Mouse (Mus musculus) R1 (cell line): Measurements from ENCODE around the gene Cngb1.

ENCODE experiments used
- DNase-seq: peaks from one replicate; pipeline ENCODE4 v3.0.0-alpha.2; 2018; ENCODE audit warnings: low read depth, low spot score

Cngb1 gene

DNA sequence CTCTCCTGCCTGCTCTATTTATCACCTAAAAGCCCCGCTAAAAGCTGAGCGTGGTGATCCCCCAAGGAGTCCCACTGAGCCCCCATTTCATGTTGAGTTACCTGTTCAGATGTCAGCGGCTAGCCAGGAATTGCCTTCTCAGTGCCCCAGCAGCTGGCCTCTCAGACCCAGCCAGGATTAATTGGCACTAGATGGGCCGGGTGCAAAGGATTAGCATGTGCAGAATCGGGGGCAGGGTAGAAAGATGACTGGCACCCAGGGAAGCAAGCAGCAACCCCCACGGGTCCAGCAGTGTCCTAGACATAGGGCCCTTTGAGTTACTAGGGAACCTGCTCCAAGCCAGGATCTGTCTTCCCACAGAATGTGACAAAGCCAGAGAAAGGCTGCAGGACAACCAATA is at the start of gene Cngb1:
Gene Cngb1 (minus strand): TSS at position 155 of the 400 bp plus-strand sequence.
- no peak for DNase-seq

DNA sequence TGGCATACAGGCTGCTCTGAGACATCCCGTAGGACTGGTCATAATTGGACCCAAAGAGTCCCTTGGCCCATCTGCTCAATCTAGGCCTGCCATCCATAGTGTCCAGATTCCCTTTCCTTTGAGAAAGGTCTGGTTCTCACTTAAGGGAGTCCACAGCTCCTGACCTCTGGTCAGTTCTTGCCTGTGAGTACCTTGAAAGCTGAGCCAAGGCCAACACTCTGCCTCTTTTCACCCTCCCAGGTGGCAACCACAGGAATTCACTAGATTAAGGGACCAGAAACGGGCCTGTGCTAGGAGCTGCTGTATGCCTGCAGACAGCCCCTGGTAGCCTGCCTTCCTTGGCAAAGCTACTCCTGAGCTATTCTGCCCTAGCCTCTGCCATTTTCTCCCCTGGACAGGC is 48.2 kb upstream of the Cngb1 start:
- no peak for DNase-seq

DNA sequence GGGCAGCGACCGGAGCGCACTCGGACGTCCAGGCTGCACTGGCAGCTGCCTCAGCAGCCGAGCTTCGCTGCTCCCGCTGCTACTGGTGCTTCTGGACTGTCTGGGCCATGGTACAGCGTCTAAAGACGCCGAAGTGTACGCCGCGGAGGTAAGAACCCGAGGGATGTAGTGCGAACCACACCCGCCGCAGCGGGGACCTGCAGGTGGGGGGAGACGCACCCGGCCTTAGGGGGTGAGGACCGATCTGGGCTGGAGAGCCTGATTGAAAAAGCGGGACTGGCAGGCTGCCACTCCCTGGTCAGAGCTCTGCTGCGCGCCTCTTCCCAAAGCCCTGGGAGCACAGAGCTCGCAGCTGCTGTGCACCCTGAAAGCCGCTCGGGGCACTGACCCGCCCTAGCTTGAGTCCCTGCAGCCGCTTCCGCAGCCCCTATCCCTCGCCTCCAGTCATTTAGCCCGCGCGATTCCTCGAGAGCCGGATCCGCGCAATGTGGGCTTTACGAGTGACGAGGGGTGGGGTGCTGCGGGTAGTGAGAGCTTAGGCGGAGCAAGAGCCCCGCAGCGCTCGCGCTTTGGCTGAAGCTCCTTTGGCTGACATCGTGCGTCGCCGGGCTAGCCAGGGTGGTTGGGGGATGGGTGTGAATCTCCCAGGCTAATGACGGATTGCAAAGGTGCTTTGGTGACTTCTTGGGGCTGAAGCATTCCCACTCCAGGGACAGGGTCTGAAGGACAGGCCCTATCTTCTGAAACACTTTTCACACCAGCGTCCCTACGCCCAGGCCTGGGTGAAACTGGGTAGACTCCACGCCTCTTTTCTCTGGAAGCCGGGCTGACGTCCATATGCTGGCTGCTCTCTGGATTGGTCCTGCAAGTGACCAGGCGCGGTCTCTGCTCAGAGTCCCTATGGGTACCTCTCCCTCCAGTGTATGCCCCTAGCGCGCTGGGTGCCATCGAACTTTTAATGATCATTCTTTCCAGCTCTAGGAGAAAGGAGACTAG is 46.8 kb upstream of the Cngb1 start:
- peak; percentile 77 for DNase-seq

DNA sequence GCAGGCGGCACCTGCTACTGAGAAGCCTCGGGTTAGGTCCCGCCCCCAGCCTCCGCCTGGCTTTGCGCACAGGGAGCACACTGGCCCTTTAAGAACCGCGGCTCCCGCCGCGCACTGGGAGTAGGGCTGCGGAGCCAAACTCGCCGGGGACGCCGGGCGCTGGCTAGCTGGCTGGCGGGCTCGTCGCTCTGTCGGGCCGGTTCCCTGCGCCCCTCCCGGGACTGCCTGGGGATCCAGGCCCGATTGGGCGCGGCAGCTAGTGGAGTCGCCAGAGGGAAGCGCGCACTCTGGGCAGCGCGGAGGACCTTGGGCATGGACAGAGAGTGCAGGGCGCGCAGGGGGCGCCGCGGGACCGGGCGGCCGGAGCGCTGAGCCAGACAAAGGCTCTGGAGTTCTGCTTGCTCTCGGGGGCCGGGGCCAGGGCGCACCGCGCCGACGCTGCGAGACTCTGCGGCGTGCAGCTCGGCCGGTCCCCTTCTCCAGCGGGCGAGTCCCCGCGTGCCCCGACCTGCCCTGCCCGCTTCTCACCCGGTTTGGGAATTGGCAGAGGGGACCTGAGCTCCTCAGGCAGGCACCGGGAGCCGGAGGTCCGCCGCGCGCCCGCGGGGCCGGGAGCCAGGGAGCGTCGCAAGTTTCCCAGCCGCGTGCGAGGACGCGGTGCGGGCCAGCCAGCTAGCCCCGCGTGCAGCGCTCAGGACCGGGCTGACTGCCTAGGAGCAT is 45.9 kb upstream of the Cngb1 start, which contains the start of gene Mmp15:
Gene Mmp15 (plus strand): TSS at position 118 of the 720 bp plus-strand sequence.
- peak; percentile 91 for DNase-seq

DNA sequence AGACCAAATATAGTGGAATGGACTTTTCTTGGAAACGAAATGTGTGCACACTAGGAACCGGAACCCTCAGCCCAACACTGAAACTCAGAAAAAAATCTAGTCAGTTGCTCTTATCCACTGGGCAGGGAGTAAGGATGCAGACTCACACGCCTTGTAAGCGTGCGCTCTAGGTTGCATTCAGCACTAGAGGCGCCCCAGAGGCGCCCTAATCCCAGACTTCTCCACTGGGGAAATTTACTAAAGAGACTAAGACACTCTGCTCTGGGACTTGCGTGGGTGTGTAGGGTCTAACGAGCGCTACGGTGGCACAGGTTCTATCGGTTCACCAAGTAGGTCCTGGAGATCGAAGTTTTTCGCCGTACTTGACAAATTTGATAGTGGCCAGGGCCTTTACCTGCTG is 45.1 kb upstream of the Cngb1 start:
- peak; percentile 77 for DNase-seq

DNA sequence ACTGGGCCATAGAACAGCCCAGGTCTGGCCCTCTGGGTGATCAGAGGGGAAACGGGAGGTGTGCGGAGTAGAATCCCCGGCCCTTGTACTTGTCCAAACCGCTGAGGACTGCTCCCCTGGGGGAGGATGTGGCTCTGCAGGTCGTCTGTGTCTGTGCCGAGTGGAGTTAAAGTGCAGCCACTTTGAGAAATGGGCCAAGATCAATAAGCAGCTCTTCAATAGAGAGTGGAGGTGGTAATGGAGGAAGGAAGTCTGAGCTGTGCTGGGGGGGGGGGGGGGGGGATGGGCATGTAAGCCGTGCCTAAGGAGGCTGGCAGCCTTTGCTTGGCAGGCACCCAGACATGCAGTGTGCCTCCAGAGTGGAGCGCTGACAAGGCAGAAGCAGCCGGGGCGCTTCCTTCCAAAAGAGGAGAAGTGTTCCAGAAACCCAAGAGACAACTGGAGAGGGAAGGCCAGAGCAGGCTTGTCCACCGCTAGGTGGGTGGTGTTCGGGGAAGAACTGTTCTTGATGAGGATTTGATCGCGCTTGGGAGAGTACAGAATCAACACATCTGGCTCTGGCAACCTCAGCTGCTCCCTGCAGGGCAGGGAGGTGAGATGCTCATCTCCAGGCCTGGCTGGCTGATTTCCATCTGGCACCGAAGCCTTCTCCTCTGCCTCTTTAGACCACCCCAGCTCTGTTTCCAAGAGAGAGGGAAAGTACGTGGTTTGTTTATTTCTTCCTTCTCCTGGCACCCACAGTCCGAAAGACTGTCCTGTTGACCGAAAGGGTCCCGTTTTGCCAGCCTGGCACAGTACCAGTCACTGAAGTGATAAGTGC is 42.6 kb upstream of the Cngb1 start:
- DNase-seq: no peak

DNA sequence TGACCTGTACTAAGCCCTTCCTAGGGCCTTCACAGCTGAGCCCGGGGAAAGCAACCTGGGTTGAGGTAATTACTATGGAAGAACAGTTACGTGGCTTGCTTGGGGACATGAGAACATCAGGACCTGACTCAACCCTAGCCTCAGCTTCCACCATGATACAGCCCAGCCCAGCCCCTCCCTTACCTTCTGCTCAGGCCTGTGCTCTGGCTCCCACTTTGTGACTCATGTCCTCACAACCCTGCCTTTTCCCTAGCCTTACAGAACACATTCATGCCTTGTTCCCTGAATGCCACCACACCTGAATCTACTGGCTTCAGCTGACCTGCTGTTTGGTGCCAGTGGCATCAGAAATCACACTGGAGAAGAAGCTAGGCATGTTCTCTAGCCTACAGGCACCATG is 42.0 kb upstream of the Cngb1 start:
- no peak for DNase-seq

DNA sequence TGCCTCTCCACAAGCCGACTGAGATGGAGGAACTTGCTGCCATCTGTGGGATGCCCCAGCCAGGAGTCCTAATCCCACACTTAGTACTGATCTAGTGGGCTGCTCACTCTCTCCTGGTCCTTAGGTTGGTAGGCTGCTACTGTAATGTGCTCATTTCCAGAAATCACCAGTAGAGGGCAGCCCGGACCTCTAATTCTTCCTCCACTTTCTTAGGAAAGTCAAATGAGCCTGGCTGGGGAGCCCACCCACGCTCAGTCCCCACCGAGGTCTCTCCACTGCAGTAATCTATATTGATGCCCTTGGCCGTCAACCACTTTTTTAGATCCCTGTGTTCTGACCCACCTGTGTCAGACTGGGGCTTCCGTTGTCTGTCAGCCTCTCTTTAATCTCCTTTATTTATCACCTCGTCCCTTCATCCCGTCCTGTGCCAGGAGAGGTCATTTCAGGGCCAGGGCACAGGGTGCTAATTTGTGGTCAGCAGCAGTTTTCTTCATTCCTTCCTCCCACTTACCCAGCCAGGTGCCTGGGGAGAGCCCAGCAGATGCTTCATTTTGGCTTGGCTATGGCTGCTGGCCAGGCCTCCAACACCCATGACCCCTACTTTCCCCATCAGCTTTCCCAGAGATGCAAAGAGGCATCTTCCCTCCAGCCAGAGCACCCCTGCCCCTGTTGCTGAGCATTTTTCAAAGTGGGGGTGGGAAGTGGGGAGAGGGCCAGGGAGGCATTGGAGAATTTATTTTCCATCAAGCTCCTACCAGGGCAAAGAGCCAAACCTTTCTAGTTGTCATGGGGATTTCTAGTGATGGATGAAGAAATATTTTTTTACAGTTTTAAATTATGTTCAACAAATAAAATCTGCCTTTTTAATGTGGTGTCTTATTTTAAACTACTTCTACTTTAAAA is 40.5 kb upstream of the Cngb1 start:
- DNase-seq: peak; percentile 68

DNA sequence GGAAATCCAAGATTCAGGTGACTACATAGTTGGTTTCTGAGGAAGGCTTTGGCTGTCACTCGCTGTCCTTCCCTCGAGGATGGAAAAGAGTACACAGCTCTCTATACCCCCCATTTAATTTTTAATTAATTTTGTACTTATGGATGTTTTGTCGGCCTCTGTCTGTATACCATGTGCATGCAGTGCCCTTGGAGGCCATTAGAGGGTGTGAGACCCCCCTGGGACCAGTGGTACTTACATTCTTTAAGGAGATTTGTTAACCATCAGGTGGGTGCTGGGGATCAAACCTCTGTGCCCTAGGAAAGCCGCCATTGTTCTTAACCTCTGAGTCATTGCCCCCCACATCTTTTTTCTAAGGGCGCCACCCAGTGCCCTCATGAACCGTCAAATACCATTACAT is 38.3 kb upstream of the Cngb1 start:
- no peak for DNase-seq

DNA sequence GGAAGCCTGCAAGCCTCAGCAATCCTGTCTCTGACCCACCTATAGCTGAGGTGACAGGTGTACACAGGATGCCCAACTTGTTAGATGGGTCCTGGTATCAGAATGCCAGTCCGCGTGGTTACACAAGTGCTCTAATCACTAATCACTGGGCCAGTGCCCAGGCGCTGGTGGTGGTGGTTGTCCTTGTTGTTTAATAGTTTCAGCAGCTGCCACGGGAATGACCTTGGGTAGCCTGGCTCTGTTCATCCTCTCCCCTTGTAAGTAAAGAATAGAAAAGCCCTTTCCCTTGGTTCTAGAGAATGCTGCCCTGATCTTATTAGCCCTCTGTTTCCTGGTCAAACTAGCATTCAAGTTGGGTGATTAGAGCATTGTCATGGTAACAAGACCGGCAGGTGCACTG is 35.3 kb upstream of the Cngb1 start:
- DNase-seq: no peak

DNA sequence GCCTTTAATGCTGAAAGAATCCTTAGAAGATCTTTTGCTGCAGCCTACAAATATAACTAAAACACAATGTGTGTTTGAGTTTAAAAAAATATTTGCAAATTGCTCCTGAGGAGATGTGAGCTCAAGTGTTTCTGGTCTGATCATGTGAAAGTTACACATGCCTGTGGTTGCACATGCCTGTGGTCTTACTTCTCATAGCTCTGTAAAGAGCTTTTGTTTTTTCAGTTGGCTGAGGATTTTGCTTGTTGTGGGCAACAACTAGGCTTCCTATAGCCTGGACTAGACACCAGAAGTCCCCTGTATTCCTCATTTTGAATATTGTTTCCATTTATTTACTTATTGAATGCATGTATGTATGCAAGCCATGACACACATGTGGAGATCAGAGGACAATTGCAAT is 30.0 kb upstream of the Cngb1 start:
- no peak for DNase-seq

DNA sequence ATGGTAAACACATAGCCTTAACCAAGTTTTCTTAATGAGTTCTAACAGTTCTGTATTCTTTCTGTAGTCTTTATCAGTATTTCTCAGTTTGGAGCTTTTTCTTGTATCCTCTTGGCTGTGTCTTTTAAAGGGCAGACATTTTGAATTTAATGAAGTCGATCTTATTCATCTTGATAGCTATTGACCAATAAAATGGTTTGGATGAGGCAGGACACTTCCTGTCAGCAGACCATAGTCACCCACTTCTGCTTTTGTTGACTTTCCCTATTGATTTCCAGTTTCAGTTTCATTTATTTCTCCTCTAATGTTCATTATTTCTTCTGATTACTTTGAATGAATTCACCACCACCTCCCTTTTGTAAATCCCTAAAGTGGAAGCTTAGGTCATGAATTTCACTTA is 29.3 kb upstream of the Cngb1 start:
- no peak for DNase-seq

DNA sequence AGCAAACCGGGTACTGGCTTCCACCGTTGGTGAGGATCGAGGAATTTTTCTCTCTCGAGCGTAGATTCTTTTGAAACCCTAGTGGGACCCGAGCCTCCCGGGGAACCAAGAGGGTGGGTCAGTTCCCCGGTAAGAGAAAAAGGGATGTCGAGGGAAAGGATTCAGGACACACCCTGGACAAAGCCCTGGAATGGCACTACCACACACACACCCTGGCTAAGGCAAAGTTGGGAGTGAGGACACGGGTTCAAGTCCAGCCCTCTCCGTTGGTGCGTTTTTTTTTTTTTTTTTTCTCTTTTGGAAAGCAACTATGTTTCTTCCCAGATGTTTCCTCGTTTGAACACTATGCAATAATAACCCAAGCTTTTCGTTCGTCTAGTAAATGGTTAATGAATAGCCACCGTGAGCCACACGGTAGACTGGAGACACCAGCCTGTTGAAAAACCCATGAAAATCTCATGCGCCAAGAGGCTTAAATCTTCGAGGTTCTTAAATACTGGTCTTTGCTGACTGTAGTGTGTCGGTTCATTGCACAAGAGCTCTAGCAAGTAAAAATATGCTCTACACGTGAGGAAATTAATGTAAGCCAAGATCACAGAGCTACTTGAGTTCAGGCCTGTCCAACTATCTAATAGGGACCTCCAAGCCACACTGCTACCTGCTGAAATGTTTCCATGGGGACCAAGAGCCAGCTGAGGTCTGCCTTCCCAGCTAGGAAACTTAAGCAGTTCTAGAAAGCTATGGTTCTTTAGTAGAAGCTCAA is 26.2 kb upstream of the Cngb1 start:
- no peak for DNase-seq

DNA sequence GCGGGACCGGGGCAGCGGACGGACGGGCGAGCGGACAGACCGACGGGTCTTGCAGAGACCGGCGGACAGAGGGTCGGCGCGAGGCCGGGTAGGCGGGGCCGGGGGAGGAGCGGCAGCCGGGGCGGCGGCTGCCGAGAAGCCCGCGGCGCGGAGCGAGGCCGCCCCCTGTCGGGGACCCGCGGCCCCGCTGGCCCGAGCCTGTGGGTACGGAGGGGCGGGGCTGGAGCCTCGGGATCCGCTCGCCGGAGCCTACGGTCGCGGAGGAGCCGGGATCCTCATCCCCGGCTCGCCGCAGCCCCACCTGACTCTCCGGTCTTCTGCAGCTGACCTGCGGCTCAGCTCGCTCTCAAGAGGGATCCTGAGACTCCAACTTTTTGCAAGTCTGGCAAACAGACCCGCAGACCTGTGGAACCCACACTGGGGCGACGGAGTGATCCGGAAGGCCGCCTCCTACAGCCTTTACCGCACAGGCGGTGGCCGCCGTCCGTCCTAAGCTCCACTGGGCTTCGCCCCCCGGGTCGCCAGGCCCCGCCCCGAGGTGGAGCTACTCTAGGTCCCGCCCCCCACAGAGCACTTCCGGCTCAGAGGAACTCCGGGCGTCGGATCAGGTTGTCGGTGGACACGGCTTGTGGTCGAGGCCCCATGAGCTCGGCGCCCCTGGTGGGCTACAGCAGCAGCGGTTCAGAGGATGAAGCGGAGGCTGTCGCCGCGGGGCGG is 25.5 kb upstream of the Cngb1 start, which contains the start of the genes Zfp319 and Usb1:
Gene Zfp319 (minus strand): TSS at position 231 of the 717 bp plus-strand sequence.
Gene Usb1 (plus strand): TSS at position 565 of the 717 bp plus-strand sequence.
- DNase-seq: peak; percentile 89

DNA sequence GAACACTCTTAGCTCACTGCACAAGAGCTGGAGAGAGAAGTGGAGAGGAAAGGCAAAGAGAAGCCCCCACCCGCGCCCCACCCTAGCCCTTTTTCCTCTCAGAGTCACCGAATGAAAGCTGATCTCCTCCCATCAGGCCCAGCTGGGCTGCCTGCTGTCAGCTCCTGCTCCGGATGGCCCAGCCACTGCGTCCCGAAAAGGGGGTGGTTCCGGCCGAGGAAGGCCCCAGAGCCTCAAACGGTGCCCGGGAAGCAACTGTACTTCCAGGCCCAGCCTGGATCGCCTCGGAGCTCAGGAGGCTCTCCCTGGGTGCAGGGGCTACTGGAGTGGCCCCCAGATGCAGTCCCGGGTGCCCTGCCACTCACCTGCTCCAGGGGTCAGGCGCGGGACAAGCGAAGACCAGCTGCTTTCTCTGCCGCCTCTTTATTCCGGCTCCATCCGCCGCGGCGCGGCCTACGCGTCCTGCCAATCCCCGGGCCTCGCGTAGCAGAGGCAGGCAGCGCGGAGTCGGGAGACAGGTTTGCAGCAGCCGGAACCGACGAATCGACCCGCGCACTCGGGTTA is 24.9 kb upstream of the Cngb1 start:
- DNase-seq: peak; percentile 74

DNA sequence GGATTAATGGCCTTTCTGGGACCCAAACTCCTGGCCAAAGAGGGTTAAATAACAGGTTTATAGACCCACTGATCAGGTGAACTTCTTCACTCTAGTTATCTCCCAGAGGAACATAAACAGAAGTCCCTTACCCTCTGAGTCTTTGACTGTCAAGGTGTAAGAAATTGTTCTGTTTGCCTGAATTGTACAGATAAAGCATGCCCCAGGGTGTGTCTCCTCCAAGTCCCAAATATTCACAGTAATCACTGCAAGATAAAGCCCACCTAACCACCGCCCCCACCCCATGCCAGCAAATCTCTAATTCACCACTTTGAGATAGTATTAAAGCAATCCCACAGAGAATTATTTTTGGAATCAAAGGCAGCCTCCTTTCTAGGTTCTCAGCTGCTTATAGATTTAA is 24.0 kb upstream of the Cngb1 start:
- no peak for DNase-seq

DNA sequence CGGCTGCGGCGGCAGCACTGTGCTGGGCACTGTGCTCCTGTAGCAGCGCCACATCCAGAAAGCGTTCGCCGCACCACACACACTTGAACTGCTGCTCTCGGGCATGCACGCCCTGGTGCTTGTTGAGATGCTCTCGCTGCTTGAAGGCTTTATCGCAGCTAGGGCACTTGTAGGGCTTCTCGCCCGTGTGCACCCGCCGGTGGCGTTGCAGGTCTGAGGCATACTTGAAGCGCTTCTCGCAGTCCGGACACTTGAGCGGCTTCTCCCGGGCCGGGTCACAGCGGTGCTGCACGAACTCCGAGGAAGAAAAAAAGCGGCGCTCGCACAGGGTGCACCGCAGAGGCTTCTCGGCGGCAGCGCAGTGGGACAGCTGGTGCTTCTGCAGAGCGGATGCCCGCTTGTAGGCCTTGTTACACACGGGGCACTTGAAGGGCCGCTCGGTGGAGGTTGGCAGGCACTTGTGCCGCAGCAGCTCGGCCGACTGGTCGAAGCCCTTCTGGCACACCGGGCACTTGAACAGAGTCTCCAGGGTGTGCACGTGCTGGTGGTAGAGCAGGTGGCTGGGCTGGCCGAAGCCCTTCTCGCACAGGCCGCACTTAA is 21.6 kb upstream of the Cngb1 start:
- DNase-seq: peak; percentile 61

DNA sequence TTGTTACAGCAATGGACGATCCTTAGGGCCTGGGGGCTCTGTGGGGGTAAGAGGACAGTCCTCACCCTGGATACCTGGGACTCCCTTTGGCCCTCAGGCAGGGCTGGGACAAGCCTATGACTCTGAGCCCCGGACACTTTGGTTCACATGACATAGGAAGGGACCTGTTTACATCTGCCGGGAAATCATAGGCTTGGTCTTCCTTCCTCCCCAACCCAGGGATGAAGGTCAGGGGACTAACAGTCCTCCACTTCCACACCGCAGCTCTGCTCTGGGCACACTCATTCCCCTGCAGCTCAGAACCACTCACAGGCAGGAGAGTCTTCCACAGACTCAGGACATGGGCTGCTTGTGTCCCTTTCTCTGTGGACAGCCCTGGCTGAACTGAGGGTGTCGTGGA is 20.4 kb upstream of the Cngb1 start:
- DNase-seq: no peak
